Mouse (Mus musculus): ENCODE measurements around the gene Otc. TPM values are rescaled to one million over a fixed set of nuclear protein-coding genes. Genes with fewer than 3 reads are reported as not detected.

The Otc gene
- not detected for polyA plus RNA-seq (2014; fragmentation: Illumina TruSeq; extraction: RNeasy Lipid Tissue Mini Kit (QIAGEN cat#74804); ENCODE audit: low read depth, low replicate concordance)

GRCm38 (mm10) chrX:10251852-10252504 lies at the start of gene Otc:
Otc (plus strand) TSS chrX:10252305.

GRCm38 (mm10) chrX:10216410-10216949 lies 35.6 kb upstream of the Otc start, which contains the start of gene Rpgr:
Rpgr (minus strand) TSS chrX:10216920.

Other genes with a start within 250 kb of the Otc start
- gene Srpx, start 134.6 kb upstream of the Otc start, polyA plus RNA-seq (2014; fragmentation: Illumina TruSeq; extraction: RNeasy Lipid Tissue Mini Kit (QIAGEN cat#74804); ENCODE audit: low read depth, low replicate concordance), result 16.1 TPM
- 7.2 TPM for gene Rpgr, start 35.4 kb upstream of the Otc start, polyA plus RNA-seq (2014; fragmentation: Illumina TruSeq; extraction: RNeasy Lipid Tissue Mini Kit (QIAGEN cat#74804); ENCODE audit: low read depth, low replicate concordance)
- gene Tspan7, start 232.9 kb downstream of the Otc start, polyA plus RNA-seq (2014; fragmentation: Illumina TruSeq; extraction: RNeasy Lipid Tissue Mini Kit (QIAGEN cat#74804); ENCODE audit: low read depth, low replicate concordance), result 54.2 TPM

Data from adipose tissue, adult 10 weeks (tissue).